Mouse (Mus musculus) cerebellum, adult 11-12 months (tissue): ENCODE results near the gene Ankrd65.

Experiments
- DNase-seq: peaks from one replicate; pipeline ENCODE4 v3.0.0; 2022

The Ankrd65 gene

DNA sequence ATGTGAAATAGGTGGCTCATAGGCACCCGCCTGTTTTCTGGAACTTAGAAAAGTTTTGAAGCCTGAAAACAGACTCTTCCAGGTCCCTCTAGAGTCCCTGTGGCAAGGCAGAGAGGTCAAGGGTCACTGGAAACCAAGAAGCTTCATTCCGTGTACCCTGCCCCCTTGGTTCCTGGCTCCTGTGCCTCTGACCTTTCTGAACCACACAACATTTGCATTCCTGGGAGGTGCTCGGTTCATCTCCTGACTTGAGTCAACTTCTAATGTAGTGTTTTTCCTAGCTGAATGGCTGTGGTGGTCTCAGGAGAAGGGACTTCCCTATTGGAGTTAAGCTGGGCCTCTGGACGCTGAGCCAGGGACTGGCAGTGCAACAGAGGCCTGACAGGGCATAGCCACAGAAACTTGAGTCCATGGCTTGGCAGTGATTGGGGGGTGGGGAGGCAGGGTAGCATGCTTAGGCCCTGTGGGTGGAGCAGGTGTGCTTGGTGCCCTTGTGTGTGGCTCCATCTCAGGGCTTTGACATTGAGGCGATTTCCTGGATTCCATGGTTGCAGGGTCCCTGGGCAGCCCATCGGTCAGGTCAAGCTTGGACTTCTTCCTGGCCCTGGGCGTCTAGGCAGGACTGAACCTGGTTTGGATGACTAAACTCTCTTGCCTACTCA is 58.3 kb downstream of the Ankrd65 start:
- peak; percentile 51 for DNase-seq
